Mouse (Mus musculus): ENCODE results near the gene Adar. TPM values are rescaled to one million over a fixed set of nuclear protein-coding genes. Genes with fewer than 3 reads are reported as not detected.

The Adar gene
- total RNA-seq, 2 experiments from 2014 or later: 34.2 to 36.7 TPM

GRCm38 (mm10) chr3:89730350-89731331 is 15.8 kb downstream of the Adar start:
- DNase-seq: peak; percentile 93 to 94

- no peak for DNase-seq
Observed at GRCm38 (mm10) chr3:89732091-89732490, 17.3 kb downstream of the Adar start.

- no peak for DNase-seq
Observed at GRCm38 (mm10) chr3:89738509-89738908, 23.7 kb downstream of the Adar start.

GRCm38 (mm10) chr3:89752307-89752706 is 37.5 kb downstream of the Adar start:
- peak in 1 of 2 experiments; percentile 17 for DNase-seq

- DNase-seq: no peak
Observed at GRCm38 (mm10) chr3:89755283-89755682, 40.5 kb downstream of the Adar start.

- no peak for DNase-seq
Observed at GRCm38 (mm10) chr3:89757851-89758250, 43.0 kb downstream of the Adar start.

- DNase-seq: no peak
Observed at GRCm38 (mm10) chr3:89759786-89760185, 45.0 kb downstream of the Adar start.

- DNase-seq: peak; percentile 86 to 89
Observed at GRCm38 (mm10) chr3:89764119-89764724, 49.4 kb downstream of the Adar start, which contains the start of gene Chrnb2. Gene Chrnb2 (minus strand): TSS chr3:89764632.

- DNase-seq: no peak
Observed at GRCm38 (mm10) chr3:89769584-89769983, 54.8 kb downstream of the Adar start.

GRCm38 (mm10) chr3:89770425-89771002 is 55.7 kb downstream of the Adar start:
- no peak for DNase-seq

GRCm38 (mm10) chr3:89772588-89772967 is 57.8 kb downstream of the Adar start:
- peak; percentile 70 to 78 for DNase-seq

GRCm38 (mm10) chr3:89772968-89773709 is 58.3 kb downstream of the Adar start, which contains the start of gene Ube2q1:
Gene Ube2q1 (plus strand): TSS chr3:89773616.
- DNase-seq: peak; percentile 98 to 99

- DNase-seq: peak; percentile 41 to 55
Observed at GRCm38 (mm10) chr3:89773740-89774211, 59.0 kb downstream of the Adar start.

GRCm38 (mm10) chr3:89774236-89774960 is 59.6 kb downstream of the Adar start:
- no peak for DNase-seq

- DNase-seq: no peak
Observed at GRCm38 (mm10) chr3:89776001-89776400, 61.2 kb downstream of the Adar start.

GRCm38 (mm10) chr3:89780102-89780501 is 65.3 kb downstream of the Adar start:
- no peak for DNase-seq

- DNase-seq: peak in 1 of 2 experiments; percentile 48
Observed at GRCm38 (mm10) chr3:89781640-89782039, 66.8 kb downstream of the Adar start.

GRCm38 (mm10) chr3:89784991-89785753 is 70.3 kb downstream of the Adar start:
- peak; percentile 93 for DNase-seq

- no peak for DNase-seq
Observed at GRCm38 (mm10) chr3:89786275-89786674, 71.5 kb downstream of the Adar start.

- no peak for DNase-seq
Observed at GRCm38 (mm10) chr3:89788680-89789352, 74.0 kb downstream of the Adar start.
